Mouse (Mus musculus) CH12.LX (cell line): ENCODE measurements at regions not wholly inside any gene's neighbourhood (a gene's known extent, or its start where the extent isn't known, plus 50 kb on each side); places are given as distances from the start of the nearest gene placed in this dataset.

ENCODE experiments used
- DNase-seq: peaks from one replicate; pipeline ENCODE4 v3.0.0-alpha.2; 2013; ENCODE audit errors: extremely low read depth
- H3K27ac ChIP-seq: 2 replicates; pipeline ENCODE4 v1.5.1; 2012; ENCODE audit warnings: low read depth, mild to moderate bottlenecking, control low read depth, moderate library complexity; ENCODE audit not compliant: insufficient read depth
- H3K27me3 ChIP-seq: replicated peaks from 2 replicates; pipeline ENCODE3; 2012; ENCODE audit warnings: inconsistent platforms
- H3K36me3 ChIP-seq, 2 experiments: replicated peaks in 1 of 2; 2 replicates each; pipeline versions ENCODE3 to v1.6.1; 2012; ENCODE audit warnings: inconsistent platforms in 1 of 2, low read length in 1 of 2, mild to moderate bottlenecking in 1 of 2, mixed read lengths in 1 of 2, moderate library complexity in 1 of 2; ENCODE audit not compliant: control insufficient read depth in 1 of 2, insufficient read depth in 1 of 2
- H3K4me1 ChIP-seq, 2 experiments: 2 replicates each; pipeline ENCODE4 v1.6.1; 2012; ENCODE audit warnings: inconsistent platforms in 1 of 2, moderate library complexity in 1 of 2; ENCODE audit not compliant: insufficient read depth in 2 of 2, control insufficient read depth in 1 of 2
- H3K4me2 ChIP-seq: 2 replicates; pipeline ENCODE4 v1.6.1; 2012; ENCODE audit warnings: low read depth, mild to moderate bottlenecking, control low read depth; ENCODE audit not compliant: poor library complexity, insufficient read depth, severe bottlenecking
- H3K4me3 ChIP-seq, 3 experiments: fragments of 150-350 bp in 1 of 3; sonication (generic) in 1 of 3; replicated peaks in 1 of 3; 2 replicates each; pipeline versions ENCODE3 to v1.5.1; 2011 to 2012; ENCODE audit warnings: low read depth in 2 of 3, low read length in 2 of 3, mild to moderate bottlenecking in 2 of 3, moderate library complexity in 2 of 3, control low read depth in 1 of 3, improper control_type of control experiment in 1 of 3, inconsistent platforms in 1 of 3, mixed read lengths in 1 of 3; ENCODE audit not compliant: poor library complexity in 1 of 3
- H3K79me2 ChIP-seq: replicated peaks from 2 replicates; pipeline ENCODE4 v1.6.1; 2012; ENCODE audit warnings: mild to moderate bottlenecking, moderate library complexity; ENCODE audit not compliant: control insufficient read depth, poor library complexity, insufficient read depth, severe bottlenecking; ENCODE audit errors: extremely low read depth
- H3K9ac ChIP-seq: 2 replicates; pipeline ENCODE4 v1.6.1; 2012; ENCODE audit warnings: low read depth, mild to moderate bottlenecking, control low read depth, moderate library complexity; ENCODE audit not compliant: insufficient read depth
- H3K9me3 ChIP-seq: replicated peaks from 2 replicates; pipeline ENCODE3; 2012; ENCODE audit warnings: low read length, inconsistent platforms, mixed read lengths
- BHLHE40 ChIP-seq: IDR thresholded peaks from 2 replicates; pipeline ENCODE4 v1.6.1; 2011; ENCODE audit warnings: mild to moderate bottlenecking, low read depth, low read length, improper control_type of control experiment
- CTCF ChIP-seq, 2 experiments: IDR thresholded peaks in 1 of 2; conservative IDR thresholded peaks in 1 of 2; 2 replicates each; pipeline ENCODE4 v1.5.1; 2011 to 2012; ENCODE audit warnings: low read depth in 2 of 2, low read length in 2 of 2, improper control_type of control experiment in 1 of 2, inconsistent platforms in 1 of 2, mild to moderate bottlenecking in 1 of 2, moderate library complexity in 1 of 2
- E2F4 ChIP-seq: IDR thresholded peaks from 2 replicates; pipeline ENCODE4 v1.6.1; 2011; ENCODE audit warnings: low read depth, low read length, improper control_type of control experiment; ENCODE audit not compliant: insufficient replicate concordance
- ELF1 ChIP-seq: IDR thresholded peaks from 2 replicates; pipeline ENCODE4 v1.6.1; 2014; ENCODE audit warnings: low read depth, mild to moderate bottlenecking, inconsistent platforms, low read length, improper control_type of control experiment
- EP300 ChIP-seq: IDR thresholded peaks from 2 replicates; pipeline ENCODE4 v1.6.1; 2011; ENCODE audit warnings: low read length, improper control_type of control experiment
- HCFC1 ChIP-seq: IDR thresholded peaks from 2 replicates; pipeline ENCODE4 v1.6.1; 2012; ENCODE audit warnings: low read depth, mild to moderate bottlenecking, inconsistent platforms, low read length, improper control_type of control experiment
- IRF4 ChIP-seq: IDR thresholded peaks from 2 replicates; pipeline ENCODE4 v1.6.1; 2014; ENCODE audit warnings: low read depth, mild to moderate bottlenecking, inconsistent platforms, low read length, improper control_type of control experiment
- JUN ChIP-seq: IDR thresholded peaks from 2 replicates; pipeline ENCODE4 v1.6.1; 2011; ENCODE audit warnings: low read depth, mild to moderate bottlenecking, low read length, improper control_type of control experiment, moderate library complexity; ENCODE audit not compliant: insufficient read depth
- JUND ChIP-seq: conservative IDR thresholded peaks from 2 replicates; pipeline ENCODE4 v1.6.1; 2011; ENCODE audit warnings: low read depth, low read length, improper control_type of control experiment
- KAT2A ChIP-seq: IDR thresholded peaks from 2 replicates; pipeline ENCODE4 v1.6.1; 2012; ENCODE audit warnings: low read length, improper control_type of control experiment, inconsistent platforms; ENCODE audit not compliant: insufficient replicate concordance
- MXI1 ChIP-seq: IDR thresholded peaks from 2 replicates; pipeline ENCODE4 v1.6.1; 2011; ENCODE audit warnings: mild to moderate bottlenecking, low read depth, low read length, improper control_type of control experiment
- MYC ChIP-seq: IDR thresholded peaks from 2 replicates; pipeline ENCODE4 v1.6.1; 2011; ENCODE audit warnings: low read depth, mild to moderate bottlenecking, improper control_type of control experiment, low read length
- RAD21 ChIP-seq: IDR thresholded peaks from 2 replicates; pipeline ENCODE4 v1.6.1; 2011; ENCODE audit warnings: low read depth, mild to moderate bottlenecking, low read length, improper control_type of control experiment, moderate library complexity
- TBP ChIP-seq: conservative IDR thresholded peaks from 2 replicates; pipeline ENCODE4 v1.6.1; 2011; ENCODE audit warnings: low read depth, low read length, improper control_type of control experiment
- ZMIZ1 ChIP-seq: IDR thresholded peaks from 2 replicates; pipeline ENCODE4 v1.6.1; 2012; ENCODE audit warnings: low read depth, mild to moderate bottlenecking, inconsistent platforms, low read length, improper control_type of control experiment
- dilution Hi-C: fragments of 300-500 bp; cut with MboI; formaldehyde crosslinking; loops from 2 replicates; pipeline ENCODE4 v1.14.3; 2020; ENCODE audit warnings: low sequenced_read_pairs; ENCODE audit not compliant: extremely low pct_unique_long_range_greater_than_20kb, extremely low pct_ligation_motif_present
- in situ Hi-C: fragments of 300-500 bp; cut with MboI; formaldehyde crosslinking; loops from 3 replicates; pipeline ENCODE4 v1.14.3; 2019; ENCODE audit warnings: low sequenced_read_pairs, low pct_ligation_motif_present, low pct_unique_long_range_greater_than_20kb, mixed read lengths

GRCm38 (mm10) chr13:30455278-30455681 lies 89.9 kb downstream of the Uqcrfs1 start:
- Histone ChIP-seq H3K4me1 (peaks cover 10 to 24% of the 10 kb centered on the region in 2 experiments), H3K9me3 (no peaks in the 10 kb centered on the region), H3K36me3 (no peaks in the 10 kb centered on the region), H3K4me3 (no peak overlapping the region), H3K27ac (no peak overlapping the region), H3K79me2 (no peaks in the 10 kb centered on the region), H3K9ac (no peak overlapping the region), H3K4me2 (0 out of 2 replicates have a peak overlapping the region, but pooled peaks have one; percentile 5), H3K27me3 (no peaks in the 10 kb centered on the region)
- TF ChIP-seq ELF1 (no peak), MYC (0 out of 2 replicates have a peak, but pooled peaks have one; percentile 28), IRF4 (0 out of 2 replicates have a peak, but pooled peaks have one; percentile 34), ZMIZ1 (no peak), RAD21 (no peak), BHLHE40 (peak; percentile 44; the same call in 1 of the 2 replicates)
- DNase-seq = peak; percentile 3
- in situ Hi-C loops = no loop called here
- dilution Hi-C loops = no loop called here

GRCm38 (mm10) chr13:30452126-30452525 lies 93.0 kb downstream of the Uqcrfs1 start:
- in situ Hi-C loops = no loop called here
- dilution Hi-C loops = no loop called here
- H3K36me3 ChIP-seq = no peaks in the 10 kb centered on the region
- H3K9ac ChIP-seq = no peak overlapping the region
- peaks cover 7 to 23% of the 10 kb centered on the region in 2 experiments for H3K4me1 ChIP-seq
- no peaks in the 10 kb centered on the region for H3K79me2 ChIP-seq
- H3K27me3 ChIP-seq = no peaks in the 10 kb centered on the region
- H3K4me2 ChIP-seq = no peak overlapping the region
- TF ChIP-seq HCFC1 (no peak), ZMIZ1 (no peak), KAT2A (no peak), CTCF (conservative IDR thresholded peaks at IDR 0.05 in 1 of 2, IDR thresholded peaks at IDR 0.05 in 1 of 2; ENCODE audit: low read depth in 2 of 2, low read length in 2 of 2) (no peak), JUND (no peak), MXI1 (no peak), EP300 (no peak), JUN (no peak), E2F4 (no peak), TBP (no peak)
- no peaks in the 10 kb centered on the region for H3K9me3 ChIP-seq
- no peak overlapping the region for H3K27ac ChIP-seq
- no peak overlapping the region for H3K4me3 ChIP-seq
- no peak for DNase-seq
